Comparison of ENCODE assay signal across 20 mouse cellular contexts in the genomic region with DNA sequence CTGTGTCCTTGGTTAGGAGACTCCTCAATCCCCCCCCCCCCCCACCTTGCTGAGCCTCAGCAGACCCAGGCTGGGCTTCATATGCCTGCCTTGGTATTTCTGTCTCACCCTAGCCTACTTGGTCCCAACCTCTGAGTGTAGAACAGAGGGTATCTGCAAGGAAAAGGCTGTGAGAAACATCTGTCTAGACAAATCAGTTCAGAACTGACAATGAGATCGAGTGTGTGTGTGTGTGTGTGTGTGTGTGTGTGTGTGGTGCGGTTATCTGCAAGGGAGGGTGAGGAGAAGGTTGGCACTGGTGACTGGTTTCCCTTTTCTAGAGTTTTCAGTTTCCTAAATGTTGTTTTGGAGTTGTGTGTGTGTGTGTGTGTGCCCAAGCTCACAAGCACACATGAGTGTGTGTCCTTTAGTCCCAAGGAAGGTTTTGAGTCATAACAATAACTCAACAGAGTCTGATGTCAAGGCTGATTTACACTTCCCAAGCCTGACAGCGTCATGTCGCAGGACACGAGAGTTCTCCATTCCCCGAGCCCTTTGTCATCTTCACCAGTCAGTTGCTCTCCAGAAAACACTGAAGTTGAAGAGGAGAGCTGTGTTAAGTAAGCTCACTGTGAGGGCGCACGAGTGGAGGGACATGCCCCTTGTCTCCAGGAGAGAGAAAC. TPM values are rescaled to one million over a fixed set of nuclear protein-coding genes. Genes with fewer than 3 reads are reported as not detected.
"Had no signal": no experiment of that assay in that cellular context is flagged by ENCODE, and none has a peak within 500 bp of the region (broad histone marks: within the 10 kb centered on the region; RNA-seq: fewer than 3 reads in every experiment).

No protein-coding gene starts in this region.

- H3K4me3 ChIP-seq: limb, embryonic 12.5 days; liver, embryonic 13.5 days; lung, embryonic 15.5 days; midbrain, embryonic 10.5 days; neural tube, embryonic 12.5 days; stomach, embryonic 15.5 days had no signal

- H3K36me3 ChIP-seq: limb, embryonic 12.5 days; liver, embryonic 13.5 days; lung, embryonic 15.5 days; midbrain, embryonic 10.5 days; neural tube, embryonic 12.5 days; stomach, embryonic 15.5 days had no signal

- H3K27ac ChIP-seq: kidney, postnatal 0 days; liver, embryonic 13.5 days; lung, embryonic 15.5 days; midbrain, embryonic 10.5 days; neural tube, embryonic 12.5 days; stomach, embryonic 15.5 days had no signal

- H3K9me3 ChIP-seq: limb, embryonic 12.5 days; liver, embryonic 13.5 days; lung, embryonic 15.5 days; midbrain, embryonic 10.5 days; neural tube, embryonic 12.5 days; stomach, embryonic 15.5 days had no signal

- ATAC-seq: liver, postnatal 0 days had no signal

- DNase-seq: kidney, adult 9 months; kidney, postnatal 36 days; layer of hippocampus, adult 9-11 months; layer of hippocampus, postnatal 36 days; liver; liver, embryonic 13.5 days; lung, postnatal 14 days; midbrain, embryonic 14.5 days; thymus, adult 2 months; thymus, postnatal 36 days had no signal

- H3K27me3 ChIP-seq: limb, embryonic 12.5 days; lung, embryonic 15.5 days; neural tube, embryonic 12.5 days; stomach, embryonic 15.5 days had no signal

RNA-seq across cellular contexts. Expression of gene Cpsf4l, which starts 52.5 kb away (rescaled TPM):
- total RNA-seq: layer of hippocampus, adult 18-20 months; layer of hippocampus, postnatal 36 days; left cerebral cortex, postnatal 36 days; neutrophil, adult 5-6 weeks had no signal
- polyA plus RNA-seq: liver, embryonic 13.5 days had no signal
